Mouse (Mus musculus) forelimb bud, embryonic 11.5 days (tissue): ENCODE results near the gene Dennd5b.
"Not testable (repeated sequence)": the region's sequence is repeated elsewhere in the genome, so short reads cannot be mapped to it uniquely, and the experiment has no call there.

Source experiments
- DNase-seq: peaks from one replicate; pipeline ENCODE4 v3.0.0-alpha.2; 2012; ENCODE audit warnings: low read depth, low spot score

The Dennd5b gene

DNA sequence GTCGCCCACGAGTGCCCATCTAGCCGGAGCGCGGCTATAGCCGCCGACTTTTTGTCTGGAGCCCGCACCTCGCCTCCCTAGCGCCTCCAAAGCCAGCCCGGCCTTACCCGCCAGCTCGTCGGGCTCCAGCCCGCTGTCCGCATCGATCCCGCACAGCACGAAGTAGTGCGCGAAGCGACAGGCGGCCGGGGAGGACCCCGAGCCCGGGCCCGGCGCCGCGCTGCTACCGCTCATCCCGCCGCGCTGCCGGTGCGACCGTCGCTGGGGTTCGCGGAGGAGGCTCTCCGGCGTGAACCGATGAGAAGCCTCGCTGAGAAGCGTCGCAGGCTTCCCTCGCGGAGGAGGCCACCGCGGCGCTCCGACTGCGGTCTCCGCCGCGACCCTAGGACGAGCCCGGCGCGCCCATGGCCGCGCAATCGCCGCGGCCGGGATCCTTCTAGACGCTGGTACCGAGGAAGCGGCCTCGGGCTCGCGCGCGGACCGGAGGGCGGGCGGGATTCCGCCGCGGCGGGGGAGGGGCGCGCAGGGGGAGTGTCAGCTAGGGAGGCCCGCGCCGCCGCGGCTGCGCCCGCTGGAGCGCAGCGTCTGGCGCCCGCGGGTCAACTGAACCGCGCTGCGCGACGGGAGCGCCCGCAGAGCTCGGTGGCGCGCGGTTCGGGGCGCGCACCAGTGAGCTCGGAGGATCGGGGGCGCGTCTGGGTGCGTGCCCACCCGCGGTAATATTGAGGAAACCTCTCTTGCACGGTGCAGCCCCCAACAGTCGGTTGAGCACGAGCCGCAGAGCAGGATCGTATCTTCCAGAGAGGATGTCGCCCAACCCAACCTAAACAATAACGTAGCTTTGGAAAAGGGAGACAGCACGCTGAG lies at the start of gene Dennd5b:
Gene Dennd5b (minus strand): TSS at position 605 of the 867 bp plus-strand sequence.
- DNase-seq, result peak; percentile 62

DNA sequence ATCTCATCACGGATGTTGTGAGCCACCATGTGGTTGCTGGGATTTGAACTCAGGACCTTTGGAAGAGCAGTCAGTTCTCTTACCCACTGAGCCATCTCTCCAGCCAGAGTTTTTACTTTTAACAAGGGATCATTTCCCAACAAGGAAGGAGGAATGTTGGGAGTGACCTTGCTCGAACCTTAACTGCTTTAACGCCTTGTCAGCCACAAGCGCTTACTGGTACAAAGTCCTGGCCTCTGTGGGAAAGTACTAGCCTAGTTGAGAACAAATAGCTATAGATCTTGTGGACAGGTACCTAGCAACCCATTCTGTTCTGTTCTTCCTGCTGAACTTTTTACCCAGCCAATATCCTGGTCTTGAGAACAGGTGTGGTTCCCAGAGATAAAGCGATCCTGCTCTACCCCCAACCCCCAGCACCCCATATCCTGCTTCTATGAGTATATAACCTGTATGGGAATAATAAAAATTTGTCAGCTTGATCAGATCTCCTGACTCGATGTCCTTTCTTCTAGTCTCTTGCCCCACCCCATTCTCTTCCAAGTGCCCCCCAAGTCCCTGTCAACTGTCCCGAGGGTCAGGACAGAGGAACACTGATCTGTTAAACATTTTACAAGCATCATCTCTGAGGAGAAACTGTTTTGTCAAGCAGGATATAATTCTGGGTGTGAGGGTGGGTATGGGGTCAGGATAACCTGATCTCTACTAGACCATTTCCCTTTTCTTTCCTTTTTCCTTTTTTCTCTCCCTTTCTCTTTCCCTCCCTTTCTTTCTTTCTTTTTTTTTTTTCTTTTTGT lies 47.2 kb upstream of the Dennd5b start:
- no peak for DNase-seq

DNA sequence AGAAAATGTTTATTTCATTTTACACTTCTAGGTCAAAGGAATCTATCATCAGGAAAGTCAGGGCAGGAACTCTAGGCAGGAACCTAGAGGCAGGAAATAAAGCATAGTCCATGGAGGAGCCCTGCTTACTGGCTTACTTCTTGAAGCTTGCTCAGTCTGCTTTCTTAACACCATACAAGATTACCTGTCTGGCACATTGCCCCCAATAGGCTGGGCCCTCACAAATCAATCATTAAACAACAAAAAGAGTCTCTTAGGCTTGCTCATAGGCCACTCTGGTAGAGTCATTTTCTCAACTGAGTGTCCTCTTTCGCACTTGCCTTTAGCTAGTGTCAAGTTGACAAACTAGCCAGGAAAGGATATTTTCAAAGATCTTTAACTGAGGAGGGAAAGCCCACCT lies 43.7 kb upstream of the Dennd5b start:
- no peak for DNase-seq

DNA sequence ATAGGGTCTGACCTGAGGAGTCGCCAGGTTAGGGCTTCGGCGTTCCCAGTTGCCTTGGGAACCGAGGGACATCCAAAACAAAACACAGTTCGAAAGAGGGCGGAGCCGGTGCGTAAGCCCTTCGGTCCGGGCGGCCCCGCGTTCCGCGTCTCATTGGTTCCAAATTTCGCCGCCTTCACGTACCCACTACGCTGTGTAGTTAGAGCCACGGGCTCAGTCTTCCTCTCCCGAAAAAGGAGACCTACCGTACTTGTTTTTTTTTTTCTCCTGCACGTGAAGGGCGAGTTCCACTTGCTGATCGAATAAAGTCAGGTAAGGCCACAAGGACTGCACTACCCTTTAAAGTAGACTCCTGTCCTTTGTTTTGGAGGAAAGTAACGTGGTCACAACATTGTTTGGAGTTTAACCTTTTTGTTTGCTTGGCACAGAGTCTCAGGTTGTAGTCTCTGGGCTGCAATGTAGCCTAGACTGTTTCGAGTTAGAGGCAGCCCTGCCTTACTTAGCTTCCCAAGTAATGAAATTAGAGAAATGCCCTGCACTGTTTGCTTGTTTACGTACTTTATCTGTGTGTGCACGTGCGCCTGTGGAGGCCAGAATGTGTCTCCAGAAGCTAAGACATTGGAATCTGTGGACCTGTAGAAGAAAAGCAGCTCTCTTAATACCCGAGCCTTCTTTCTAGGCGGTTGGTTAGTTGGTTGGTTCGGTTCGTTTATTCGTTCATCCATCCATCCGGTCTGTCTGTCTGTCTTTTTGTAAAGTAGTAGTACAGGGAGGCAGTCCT lies 40.1 kb upstream of the Dennd5b start:
- DNase-seq, result peak; percentile 93

DNA sequence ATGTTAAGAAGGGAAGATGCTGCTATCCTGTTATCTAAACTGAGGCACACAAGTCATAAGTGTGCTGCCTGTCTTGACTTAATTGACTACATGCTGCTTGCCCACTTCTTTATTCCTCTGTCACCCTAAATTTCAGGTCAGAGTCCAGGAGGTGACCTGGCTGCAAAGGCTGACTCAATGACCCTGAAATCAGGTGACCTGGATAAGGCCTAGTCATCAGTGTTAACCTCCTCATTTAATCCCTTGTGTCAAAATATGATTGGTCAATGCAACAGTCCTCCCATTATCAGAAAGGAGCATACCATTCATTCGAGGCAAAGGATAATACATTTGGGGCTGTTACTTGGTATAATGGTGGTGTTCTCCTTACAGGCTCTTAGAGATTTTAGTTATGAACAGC lies 38.0 kb upstream of the Dennd5b start, which contains the start of gene Etfbkmt:
Gene Etfbkmt (plus strand): TSS at position 379 of the 400 bp plus-strand sequence.
- DNase-seq, result no peak

DNA sequence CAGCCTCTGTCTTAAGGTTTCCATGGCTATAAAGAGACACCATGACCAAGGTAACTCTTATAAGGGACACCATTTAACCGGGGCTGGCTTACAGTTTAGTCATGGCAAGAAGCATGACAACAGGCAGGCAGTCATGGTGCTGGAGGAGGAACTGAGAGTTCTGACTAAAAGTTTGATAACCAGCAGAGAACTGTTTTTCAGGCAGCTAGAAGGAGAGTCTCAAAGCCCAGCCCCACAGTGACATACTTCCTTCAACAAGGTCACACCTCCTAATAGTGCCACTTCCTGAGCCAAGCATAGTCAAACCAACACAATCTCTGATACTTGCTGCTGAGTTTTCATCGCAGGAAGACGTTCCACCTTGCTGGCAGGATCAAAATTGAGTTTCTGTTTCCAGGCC lies 37.5 kb upstream of the Dennd5b start:
- DNase-seq, result no peak

DNA sequence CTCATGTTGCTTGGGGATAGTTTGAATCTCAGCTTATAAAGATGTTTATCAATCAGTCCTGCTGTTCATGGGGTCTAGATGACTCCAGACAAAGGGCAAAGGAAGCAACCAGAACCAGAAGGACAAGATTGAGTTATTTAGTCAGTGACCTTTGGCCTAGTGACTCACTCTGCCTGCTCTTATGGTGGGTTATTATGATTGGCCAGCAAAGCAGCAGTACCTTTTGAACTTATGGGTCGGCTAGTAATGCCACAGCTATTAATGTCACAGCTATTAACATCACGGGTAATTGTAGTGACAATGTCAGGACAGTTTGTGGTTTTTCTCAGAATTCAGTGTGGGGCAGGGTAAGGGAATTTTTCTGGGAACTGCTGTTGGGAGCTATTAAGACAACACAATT lies 36.5 kb upstream of the Dennd5b start:
- DNase-seq, result no peak

DNA sequence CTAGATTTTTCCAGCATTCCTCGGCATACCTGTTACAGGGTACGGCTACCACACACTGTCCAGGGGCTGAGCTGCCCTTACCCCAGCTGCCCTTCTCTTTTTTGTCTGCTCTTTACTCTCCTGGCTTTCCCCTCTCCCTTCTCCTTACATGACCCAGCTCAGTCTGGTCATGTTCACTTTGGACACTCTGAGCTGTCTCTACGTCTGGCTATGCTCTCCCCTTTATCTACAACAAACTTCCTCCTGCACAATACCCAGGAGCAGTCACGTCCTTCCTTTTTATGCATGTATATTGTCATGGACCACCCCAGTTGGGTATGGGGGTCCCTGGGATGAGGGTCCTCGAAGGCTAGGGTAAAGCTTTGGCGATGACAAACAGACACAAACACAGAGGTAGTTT lies 34.2 kb upstream of the Dennd5b start:
- DNase-seq, result no peak

DNA sequence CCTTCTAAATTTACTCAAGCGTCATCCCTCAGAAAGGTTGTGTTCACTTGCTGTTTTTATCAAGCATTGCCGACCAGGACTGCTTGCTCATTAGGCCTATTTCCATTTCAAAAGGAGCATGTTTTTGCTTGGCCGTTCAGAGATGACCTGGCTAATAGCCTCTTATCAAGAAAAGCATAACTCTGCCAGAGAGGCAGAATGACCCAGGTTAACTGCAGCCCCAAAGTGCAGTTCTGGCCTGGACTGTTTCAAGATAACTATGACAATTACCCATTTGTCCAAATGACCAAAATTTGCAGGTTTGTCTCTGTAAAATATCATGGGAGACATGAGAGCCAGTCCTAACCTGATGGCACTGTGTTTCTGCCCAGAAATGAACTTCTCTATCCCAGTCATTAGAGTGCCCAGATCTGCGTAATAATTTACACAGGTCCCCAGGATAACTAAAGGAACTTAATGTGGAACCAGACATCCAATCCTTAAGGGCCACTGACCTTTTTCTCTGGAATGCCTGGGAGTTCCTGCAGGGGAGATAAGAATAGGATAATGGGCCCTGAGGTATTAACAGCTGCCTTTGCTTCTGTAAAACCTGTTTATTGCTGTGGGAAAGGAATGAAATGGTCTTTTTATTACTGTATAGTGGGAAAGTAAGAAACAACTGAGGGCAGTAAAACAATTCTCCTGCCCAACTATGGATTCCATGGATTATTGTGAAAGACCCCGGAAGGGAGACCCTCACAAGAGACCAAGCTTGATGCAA lies 33.1 kb upstream of the Dennd5b start:
- DNase-seq, result no peak

DNA sequence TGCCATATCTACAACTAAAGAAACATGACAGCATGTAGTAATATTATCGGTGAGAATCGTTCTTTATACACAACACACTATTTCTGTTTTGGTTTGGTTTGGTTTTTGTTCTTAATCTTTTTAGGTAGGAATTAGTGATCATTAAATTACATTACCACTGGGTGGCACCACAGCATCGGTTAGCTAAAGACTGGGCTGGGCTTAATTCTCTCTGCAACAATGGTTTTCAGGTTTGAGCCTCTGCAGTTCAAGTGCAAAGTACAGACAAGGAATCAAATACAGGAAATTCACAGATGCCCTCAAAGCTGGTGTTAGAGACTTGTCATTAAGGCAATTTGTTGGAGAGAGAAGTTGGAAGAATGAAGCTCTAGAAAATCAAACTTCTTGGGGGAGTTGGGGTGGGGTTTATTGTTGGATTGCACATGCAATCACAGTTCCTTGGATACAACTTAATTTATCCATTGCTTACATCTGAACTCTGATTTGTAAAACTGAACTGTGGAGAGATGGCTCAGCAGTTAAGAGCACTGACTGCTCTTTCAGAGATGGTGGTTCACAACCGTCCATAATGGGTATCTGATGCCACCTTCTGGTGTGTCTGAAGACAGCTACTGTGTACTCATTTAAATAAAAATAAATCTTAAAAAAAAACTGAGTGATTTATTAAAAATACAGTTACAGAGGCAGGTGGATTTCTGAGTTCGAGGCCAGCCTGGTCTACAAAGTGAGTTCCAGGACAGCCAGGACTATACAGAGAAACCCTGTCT lies 31.0 kb upstream of the Dennd5b start:
- peak; percentile 68 for DNase-seq

DNA sequence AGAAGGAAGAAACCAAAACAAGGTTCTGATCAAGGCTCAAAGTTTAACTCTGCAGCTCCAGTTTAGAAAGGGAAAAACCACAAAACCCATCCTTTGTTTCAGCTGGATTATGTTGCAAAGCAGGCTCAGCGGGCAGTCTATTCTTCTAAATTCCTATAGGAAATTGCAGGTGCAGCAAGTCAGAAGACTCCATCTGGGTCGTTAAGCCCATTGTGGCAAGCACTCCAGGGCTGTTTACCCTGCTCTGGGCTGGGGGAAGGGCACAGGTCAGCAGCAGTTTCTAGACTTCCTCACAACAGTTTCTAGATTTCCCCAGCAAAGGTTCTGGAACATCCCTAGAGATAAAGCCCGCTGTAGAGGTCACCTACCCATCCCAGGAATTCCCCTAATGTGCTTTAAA lies 29.6 kb upstream of the Dennd5b start:
- no peak for DNase-seq

DNA sequence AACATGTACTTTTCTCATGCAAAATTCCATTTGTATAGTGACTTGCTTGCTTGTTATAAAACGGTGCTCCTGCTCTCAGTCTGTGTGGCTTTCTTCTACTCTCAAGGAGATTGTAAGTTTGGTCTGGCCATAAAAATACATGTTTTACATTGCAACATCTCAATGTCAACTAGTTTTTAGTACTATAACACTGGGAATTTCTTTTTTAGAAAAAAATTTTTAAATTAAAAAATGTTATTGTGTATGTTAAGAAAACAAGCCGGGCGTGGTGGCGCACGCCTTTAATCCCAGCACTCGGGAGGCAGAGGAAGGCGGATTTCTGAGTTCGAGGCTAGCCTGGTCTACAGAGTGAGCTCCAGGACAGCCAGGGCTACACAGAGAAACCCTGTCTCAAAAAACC lies 28.4 kb upstream of the Dennd5b start, which contains the start of gene Gm10203:
Gene Gm10203 (plus strand): TSS at position 301 of the 400 bp plus-strand sequence.
- not testable (repeated sequence) for DNase-seq

DNA sequence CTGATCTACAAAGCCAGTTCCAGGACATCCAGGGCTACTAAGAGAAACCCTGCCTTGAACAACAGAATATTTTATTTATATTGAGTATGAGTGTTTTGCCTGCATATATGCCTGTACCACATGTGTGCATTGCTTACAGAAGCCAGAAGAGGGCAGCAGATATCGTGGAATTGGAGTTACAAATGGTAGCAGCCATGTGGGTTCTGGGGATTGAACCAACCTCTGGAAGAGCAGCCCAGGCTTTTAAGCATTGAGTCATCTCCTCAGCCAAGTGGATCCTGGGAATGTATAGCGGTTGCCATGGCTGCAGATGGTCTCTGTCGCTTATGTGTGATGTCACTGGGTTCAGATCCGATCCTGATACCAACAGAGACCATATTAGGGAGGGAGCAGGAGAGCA lies 25.2 kb upstream of the Dennd5b start:
- DNase-seq, result peak; percentile 47

DNA sequence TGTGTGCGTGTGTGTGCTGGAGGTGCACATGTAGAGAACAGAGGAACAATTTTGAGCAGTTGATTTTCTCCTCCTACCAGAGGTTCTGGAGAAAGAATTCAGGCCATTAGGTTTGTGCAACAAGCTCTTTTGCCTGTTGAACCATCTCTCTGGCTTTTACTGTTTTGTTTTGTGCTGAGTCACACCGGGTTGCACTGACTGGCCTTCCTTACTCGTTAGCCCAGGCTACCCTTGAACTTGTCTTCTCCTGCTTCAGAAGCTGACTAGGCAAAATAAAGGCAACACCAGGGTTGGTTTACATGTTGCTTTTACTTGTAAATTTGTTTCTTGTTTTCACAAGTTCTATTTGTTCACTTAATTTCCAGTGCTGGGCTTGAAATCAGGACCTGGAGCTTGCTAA lies 21.6 kb upstream of the Dennd5b start:
- no peak for DNase-seq

DNA sequence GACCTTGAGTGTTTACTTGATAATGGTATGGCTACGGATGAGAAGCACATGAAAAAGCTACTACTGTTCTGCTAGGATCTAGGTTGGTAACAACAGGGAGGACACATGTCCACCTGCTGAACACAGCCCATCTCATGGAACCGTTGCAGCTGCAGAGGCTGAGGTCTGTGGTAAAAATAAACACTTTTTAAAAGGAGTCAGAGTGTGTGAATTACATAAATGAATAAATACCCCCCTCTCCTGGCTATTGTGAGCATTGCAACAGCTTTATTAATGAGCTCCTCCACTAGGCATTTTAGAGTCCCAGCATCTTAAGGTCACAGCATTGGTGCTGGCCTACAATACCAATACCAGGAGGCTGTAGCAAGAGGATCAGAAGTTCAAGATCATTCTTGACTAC lies 18.4 kb upstream of the Dennd5b start:
- peak; percentile 75 for DNase-seq

DNA sequence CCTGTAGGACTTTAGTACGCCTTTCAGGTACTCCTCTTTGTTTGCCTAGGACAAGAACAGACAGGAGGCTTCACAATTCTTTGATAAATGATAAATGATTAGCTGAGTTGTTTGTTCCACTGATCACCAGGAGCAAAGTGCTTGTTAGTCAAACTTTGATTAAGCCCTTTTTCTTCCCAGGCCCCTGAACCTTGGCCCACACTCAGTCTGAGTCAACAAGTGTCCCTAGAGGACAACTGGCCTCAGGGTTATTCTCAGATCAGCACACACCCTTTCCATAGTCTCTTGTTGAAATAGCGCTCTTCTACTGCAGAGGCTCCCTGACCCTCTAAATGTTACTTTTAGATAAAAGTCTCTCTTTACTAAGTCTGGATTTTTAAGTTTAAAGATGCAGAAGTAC lies 17.5 kb upstream of the Dennd5b start:
- DNase-seq, result no peak

DNA sequence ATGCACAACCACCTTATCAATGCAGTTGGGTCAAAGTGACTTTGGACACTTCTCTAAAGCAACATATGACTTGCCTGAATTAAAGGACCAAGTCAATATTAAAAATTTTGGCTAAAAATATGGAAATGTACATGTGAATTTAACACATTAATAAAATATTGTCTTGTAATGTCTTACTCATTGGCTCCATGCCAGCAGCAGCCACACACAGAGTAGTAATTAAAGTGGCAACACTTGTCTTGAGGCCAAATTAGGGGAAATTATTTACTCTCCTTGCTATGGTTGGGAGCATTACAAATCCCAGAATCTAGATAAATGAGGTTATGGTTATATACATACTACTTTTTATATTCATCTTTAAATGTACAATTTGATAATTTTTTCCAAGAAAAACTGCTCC lies 15.5 kb upstream of the Dennd5b start:
- no peak for DNase-seq

DNA sequence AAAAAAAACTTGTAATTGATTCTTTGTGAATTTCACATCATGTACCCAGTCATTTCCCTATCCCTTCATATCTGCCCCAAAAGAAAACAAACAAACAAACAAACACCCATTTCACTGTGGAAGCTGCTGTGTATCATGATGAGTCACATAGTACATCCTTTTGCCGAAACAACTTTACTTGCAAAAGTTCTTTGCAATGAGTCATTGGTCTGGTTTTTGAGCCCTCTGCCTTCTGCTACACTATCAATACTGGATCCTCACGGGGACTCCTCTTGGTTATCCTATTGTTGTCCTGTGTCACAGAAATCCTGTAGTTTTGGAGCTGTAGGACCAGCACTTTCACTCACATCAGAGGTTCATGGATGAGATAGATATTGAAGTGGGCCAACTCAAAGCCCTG lies 7.4 kb upstream of the Dennd5b start:
- DNase-seq, result no peak

DNA sequence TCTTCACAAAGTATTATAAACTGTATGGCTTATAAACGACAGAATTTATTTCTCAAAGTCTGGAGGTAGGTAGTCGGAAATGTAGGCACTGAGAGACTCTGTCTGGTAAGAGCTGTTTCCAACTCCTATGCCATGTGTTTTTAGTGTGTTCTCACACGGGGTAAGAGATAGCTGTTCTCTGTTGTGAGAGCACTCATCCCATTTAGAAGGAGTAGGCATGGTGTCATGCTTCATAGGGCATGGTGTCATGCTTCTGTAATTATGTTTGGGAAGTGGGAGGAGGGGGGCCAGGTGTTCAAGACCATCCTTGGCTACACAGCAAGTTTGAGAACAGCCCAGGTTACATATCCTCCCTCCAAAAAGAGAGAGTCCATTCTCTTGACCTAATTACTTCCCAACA lies 6.1 kb upstream of the Dennd5b start:
- DNase-seq, result no peak

DNA sequence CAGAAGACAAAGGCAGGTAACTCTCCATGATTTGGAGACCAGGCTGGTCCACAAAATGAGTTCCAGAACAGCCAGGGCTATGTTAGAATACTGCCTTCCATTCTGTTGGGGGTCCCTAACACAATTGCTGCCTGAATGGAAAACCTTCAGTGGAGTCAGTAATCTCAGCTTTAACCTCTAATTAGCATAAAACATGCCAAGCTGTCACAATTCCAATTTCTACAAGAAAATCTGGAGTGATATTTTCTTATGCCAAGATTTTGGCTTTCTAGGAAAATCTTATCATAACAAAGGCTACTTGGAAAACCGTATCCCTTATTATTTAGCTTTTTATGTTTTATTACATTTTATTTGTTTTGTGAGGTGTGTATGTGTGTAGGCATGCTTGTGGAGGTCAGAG lies 2.0 kb upstream of the Dennd5b start:
- DNase-seq, result no peak

DNA sequence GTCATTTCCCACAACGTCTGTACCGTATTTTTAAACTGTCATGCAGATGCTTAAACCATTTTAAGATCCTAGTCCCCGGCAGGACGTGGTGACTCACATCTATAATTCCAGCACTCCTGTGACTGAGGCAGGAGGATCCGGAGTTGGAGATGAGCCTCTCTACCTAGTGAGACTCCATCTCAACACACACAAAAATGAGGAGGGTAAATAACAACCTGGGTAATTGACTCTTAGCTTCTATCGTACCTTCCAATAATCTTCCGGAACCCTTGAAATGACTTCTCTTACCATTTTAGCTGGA lies 413 bp upstream of the Dennd5b start:
- no peak for DNase-seq
